In the genomic region with DNA sequence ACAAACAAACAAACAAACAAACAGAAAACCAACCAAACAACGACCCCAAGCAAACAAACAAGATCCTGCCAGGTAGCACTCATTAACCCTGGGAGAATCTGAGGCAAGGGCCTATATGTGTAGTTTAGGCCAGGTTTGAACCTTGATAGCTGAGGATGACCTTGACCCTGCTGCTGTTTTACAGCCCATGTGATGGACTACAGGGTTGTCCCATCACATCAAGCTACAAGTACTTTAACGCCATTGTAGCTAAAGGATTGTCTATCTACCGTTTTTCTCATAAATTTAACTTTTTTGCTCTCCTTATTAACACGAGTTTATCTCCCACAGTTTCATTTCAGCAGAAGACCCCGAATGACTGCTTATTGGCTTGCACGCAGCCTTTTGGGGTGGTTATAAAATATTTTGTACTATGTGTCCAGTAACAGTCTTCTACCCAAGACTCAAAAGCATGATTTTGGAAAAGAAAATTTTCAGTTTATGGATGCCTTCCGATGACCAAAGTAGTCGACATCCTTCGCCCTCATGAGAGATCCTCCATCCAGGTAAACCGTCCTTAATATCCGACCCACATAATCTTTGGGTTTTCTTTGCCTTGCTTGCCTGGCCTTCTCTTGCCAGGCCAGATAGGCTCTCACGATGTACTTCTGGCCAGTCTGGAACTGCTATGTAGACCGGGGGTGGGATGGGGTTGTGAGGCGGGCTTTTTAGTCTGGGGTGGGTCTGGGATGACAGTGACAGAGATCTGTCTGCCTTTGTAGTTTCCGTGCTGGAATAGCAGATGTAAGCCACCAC, we compare ENCODE assay signal across 1 mouse cellular context.
TF ChIP-seq lines count a peak whose summit lies in the region.

No protein-coding gene starts in this region.

TF ChIP-seq in CH12.LX, 34 proteins besides CTCF, POLR2A, EP300 and RAD21:
- TF ChIP-seq TBP (conservative IDR thresholded peaks at IDR 0.05; ENCODE audit: low read depth, low read length) (peak; percentile 96), ELF1 (IDR thresholded peaks at IDR 0.05; ENCODE audit: low read depth, low read length) (no peak)
